17 mouse cellular contexts compared by ENCODE assay signal in the genomic region with DNA sequence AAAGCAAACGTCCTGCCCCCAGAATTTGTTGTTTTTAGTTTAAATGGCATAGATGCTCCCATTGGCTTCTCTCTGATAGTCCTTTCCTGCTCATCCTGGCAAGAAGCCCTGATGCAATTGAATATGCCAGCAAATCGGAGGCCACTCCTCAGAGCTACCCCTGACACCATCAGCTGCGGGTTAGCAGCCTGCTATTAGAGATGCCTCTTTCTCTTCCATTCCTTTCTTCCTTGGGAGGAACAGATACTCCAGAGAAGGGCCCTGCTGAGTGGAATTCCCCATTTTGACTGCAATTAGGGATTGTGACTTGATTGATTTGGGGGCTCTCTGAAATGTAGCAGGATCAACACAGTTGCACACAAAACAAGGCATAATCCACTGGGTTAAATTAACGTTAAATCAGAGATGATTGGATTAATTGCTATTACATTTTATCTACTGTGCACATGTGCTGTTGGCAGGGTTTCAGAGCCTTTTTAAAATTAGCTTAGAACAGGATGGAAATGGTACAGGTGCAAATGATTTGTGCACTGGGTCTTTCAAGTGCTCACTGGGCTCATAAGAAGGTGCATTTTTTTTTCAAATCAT.
A peak's percentile ranks its signal among the peaks of the same experiment; 100 is the strongest.
DNase-seq lines count a peak whose midpoint lies in the region; ATAC-seq lines count a peak whose summit lies in the region.
"Had no signal": no experiment of that assay in that cellular context is flagged by ENCODE, and none has a peak within 500 bp of the region (broad histone marks: within the 10 kb centered on the region; RNA-seq: fewer than 3 reads in every experiment).

No protein-coding gene starts in this region.

- 46% methylated on average over 4 of the region's 4 CpGs for WGBS in hindbrain, embryonic 15.5 days
- 71% methylated on average over 4 of the region's 4 CpGs for WGBS in hindbrain, embryonic 12.5 days
- WGBS in midbrain, embryonic 13.5 days = 57% methylated on average over 4 of the region's 4 CpGs
- 53% methylated on average over 4 of the region's 4 CpGs for WGBS in midbrain, embryonic 15.5 days
- WGBS in forebrain, embryonic 16.5 days = 22% methylated on average over 4 of the region's 4 CpGs

- no peak for ATAC-seq in hindbrain, embryonic 15.5 days (ENCODE audit: low FRiP score, low read depth)
- no peak for ATAC-seq in hindbrain, embryonic 12.5 days (ENCODE audit: low FRiP score)
- 0 out of 2 replicates have a peak, but pooled peaks have one; percentile 45 for ATAC-seq in midbrain, embryonic 13.5 days
- ATAC-seq in midbrain, embryonic 15.5 days (replicated peaks) = no peak; the same call in 1 of the 2 replicates
- peak; percentile 93 for ATAC-seq in forebrain, embryonic 16.5 days
- ATAC-seq in granulocyte monocyte progenitor cell, adult 5-6 weeks (replicated peaks; ENCODE audit: poor library complexity, severe bottlenecking) = no peak
- ATAC-seq: activated CD4-positive, CD25-positive, alpha-beta regulatory T cell, adult 4 months had no signal

- H3K4me2 ChIP-seq in hindbrain, embryonic 15.5 days = no peak overlapping the region
- H3K4me2 ChIP-seq in hindbrain, embryonic 12.5 days (replicated peaks) = no peak overlapping the region
- H3K4me2 ChIP-seq in midbrain, embryonic 13.5 days (replicated peaks) = no peak overlapping the region
- no peak overlapping the region for H3K4me2 ChIP-seq in midbrain, embryonic 15.5 days
- no peak overlapping the region for H3K4me2 ChIP-seq in forebrain, embryonic 16.5 days (ENCODE audit: low read length)
- H3K4me2 ChIP-seq: stomach, embryonic 15.5 days had no signal

- peak; percentile 81 to 82 for DNase-seq in cerebellum, postnatal 10 days
- DNase-seq in cerebellum, adult 18-20 months = no peak
- DNase-seq: adrenal gland, adult 8-10 months; cerebellum, adult 8-10 months; lung, postnatal 14 days; thymus, postnatal 36 days had no signal

- no peaks in the 10 kb centered on the region for H3K27me3 ChIP-seq in hindbrain, embryonic 15.5 days
- no peaks in the 10 kb centered on the region for H3K27me3 ChIP-seq in hindbrain, embryonic 12.5 days
- H3K27me3 ChIP-seq in midbrain, embryonic 13.5 days = no peaks in the 10 kb centered on the region
- H3K27me3 ChIP-seq in midbrain, embryonic 15.5 days (replicated peaks) = no peaks in the 10 kb centered on the region
- no peaks in the 10 kb centered on the region for H3K27me3 ChIP-seq in forebrain, embryonic 16.5 days (replicated peaks; ENCODE audit: control insufficient read depth, insufficient read depth, low read length)
- H3K27me3 ChIP-seq: stomach, embryonic 15.5 days had no signal

- peaks cover 12% of the 10 kb centered on the region for H3K4me1 ChIP-seq in hindbrain, embryonic 15.5 days (replicated peaks)
- no peaks in the 10 kb centered on the region for H3K4me1 ChIP-seq in hindbrain, embryonic 12.5 days
- 0 out of 2 replicates have a peak, but pooled peaks cover 5% of the 10 kb centered on the region for H3K4me1 ChIP-seq in midbrain, embryonic 13.5 days (replicated peaks)
- 0 out of 2 replicates have a peak, but pooled peaks cover 4% of the 10 kb centered on the region for H3K4me1 ChIP-seq in midbrain, embryonic 15.5 days
- peaks cover 17% of the 10 kb centered on the region for H3K4me1 ChIP-seq in forebrain, embryonic 16.5 days (replicated peaks; ENCODE audit: control insufficient read depth, insufficient read depth, low read length)
- H3K4me1 ChIP-seq: heart, embryonic 10.5 days; stomach, embryonic 15.5 days had no signal

- H3K27ac ChIP-seq in hindbrain, embryonic 15.5 days (replicated peaks) = peak overlapping the region; percentile 15; the same call in 1 of the 2 replicates
- H3K27ac ChIP-seq in hindbrain, embryonic 12.5 days = no peak overlapping the region
- 0 out of 2 replicates have a peak overlapping the region, but pooled peaks have one; percentile 21 for H3K27ac ChIP-seq in midbrain, embryonic 13.5 days
- H3K27ac ChIP-seq in midbrain, embryonic 15.5 days = no peak overlapping the region
- H3K27ac ChIP-seq in forebrain, embryonic 16.5 days (ENCODE audit: low read length) = peak overlapping the region; percentile 67
- H3K27ac ChIP-seq: embryonic facial prominence, embryonic 10.5 days; heart, embryonic 10.5 days; kidney, postnatal 0 days; stomach, embryonic 15.5 days had no signal

- H3K36me3 ChIP-seq in hindbrain, embryonic 15.5 days = no peaks in the 10 kb centered on the region
- H3K36me3 ChIP-seq in hindbrain, embryonic 12.5 days = no peaks in the 10 kb centered on the region
- H3K36me3 ChIP-seq in midbrain, embryonic 13.5 days = no peaks in the 10 kb centered on the region
- H3K36me3 ChIP-seq in midbrain, embryonic 15.5 days (replicated peaks) = no peaks in the 10 kb centered on the region
- H3K36me3 ChIP-seq in forebrain, embryonic 16.5 days (ENCODE audit: control insufficient read depth, insufficient read depth) = no peaks in the 10 kb centered on the region
- H3K36me3 ChIP-seq: embryonic facial prominence, embryonic 10.5 days; heart, embryonic 10.5 days; stomach, embryonic 15.5 days had no signal

- no peak overlapping the region for H3K9ac ChIP-seq in hindbrain, embryonic 15.5 days
- H3K9ac ChIP-seq in hindbrain, embryonic 12.5 days = no peak overlapping the region
- H3K9ac ChIP-seq in midbrain, embryonic 13.5 days (replicated peaks) = no peak overlapping the region
- no peak overlapping the region for H3K9ac ChIP-seq in midbrain, embryonic 15.5 days
- H3K9ac ChIP-seq in forebrain, embryonic 16.5 days (replicated peaks; ENCODE audit: low read depth, low read length) = no peak overlapping the region
- H3K9ac ChIP-seq: stomach, embryonic 15.5 days had no signal

- H3K4me3 ChIP-seq in hindbrain, embryonic 15.5 days = no peak overlapping the region
- H3K4me3 ChIP-seq in hindbrain, embryonic 12.5 days = no peak overlapping the region
- no peak overlapping the region for H3K4me3 ChIP-seq in midbrain, embryonic 13.5 days (replicated peaks)
- H3K4me3 ChIP-seq in midbrain, embryonic 15.5 days = no peak overlapping the region
- no peak overlapping the region for H3K4me3 ChIP-seq in forebrain, embryonic 16.5 days (replicated peaks; ENCODE audit: low read length)
- H3K4me3 ChIP-seq: embryonic facial prominence, embryonic 10.5 days; heart, embryonic 10.5 days; stomach, embryonic 15.5 days had no signal

- no peaks in the 10 kb centered on the region for H3K9me3 ChIP-seq in hindbrain, embryonic 15.5 days
- H3K9me3 ChIP-seq in hindbrain, embryonic 12.5 days (replicated peaks) = no peaks in the 10 kb centered on the region
- H3K9me3 ChIP-seq in midbrain, embryonic 13.5 days = no peaks in the 10 kb centered on the region
- H3K9me3 ChIP-seq in midbrain, embryonic 15.5 days = no peaks in the 10 kb centered on the region
- no peaks in the 10 kb centered on the region for H3K9me3 ChIP-seq in forebrain, embryonic 16.5 days (ENCODE audit: control insufficient read depth, low read length)
- H3K9me3 ChIP-seq: embryonic facial prominence, embryonic 10.5 days; heart, embryonic 10.5 days; stomach, embryonic 15.5 days had no signal

Comparison
In these comparisons a context has a peak if more than half of its experiments do, and no peak if none do; other contexts are left out.
1. DNase-seq: peak in cerebellum, postnatal 10 days (2 of 2); none in cerebellum, adult 18-20 months (0 of 2).
2. ATAC-seq: peak in midbrain, embryonic 13.5 days (single experiment) and forebrain, embryonic 16.5 days (single experiment); none in hindbrain, embryonic 15.5 days (single experiment), hindbrain, embryonic 12.5 days (single experiment), midbrain, embryonic 15.5 days (single experiment) and granulocyte monocyte progenitor cell, adult 5-6 weeks (single experiment).
3. H3K27ac ChIP-seq: peak in hindbrain, embryonic 15.5 days (single experiment), midbrain, embryonic 13.5 days (single experiment) and forebrain, embryonic 16.5 days (single experiment); none in hindbrain, embryonic 12.5 days (single experiment) and midbrain, embryonic 15.5 days (single experiment).